ENCODE assay signal across 8 mouse cellular contexts in the genomic region with DNA sequence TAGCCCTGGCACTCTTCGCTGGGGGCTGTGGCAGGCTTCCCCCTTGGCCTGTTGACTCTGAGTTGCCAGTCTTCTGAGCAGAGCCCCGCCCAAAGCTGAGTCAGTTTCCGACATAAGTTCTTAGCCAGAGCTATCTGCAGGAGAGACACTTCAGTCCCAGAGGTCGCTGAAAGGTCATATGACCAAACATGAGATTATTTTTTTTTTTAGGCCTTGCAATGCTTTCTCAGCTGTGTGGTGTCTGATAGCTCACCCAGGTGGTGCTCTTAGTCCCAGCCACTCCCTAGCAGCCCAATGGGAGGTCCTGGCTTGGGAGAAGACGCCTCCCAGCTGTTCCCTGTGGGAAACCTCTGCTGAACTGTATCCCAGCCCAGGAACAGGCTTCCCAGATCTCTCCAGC. TPM values are rescaled to one million over a fixed set of nuclear protein-coding genes. Genes with fewer than 3 reads are reported as not detected.
A peak's percentile ranks its signal among the peaks of the same experiment; 100 is the strongest.
DNase-seq lines count a peak whose midpoint lies in the region; ATAC-seq and TF ChIP-seq lines count a peak whose summit lies in the region.

No protein-coding gene starts in this region.

- peaks cover 12% of the 10 kb centered on the region; the same call in 1 of the 2 replicates for H3K4me1 ChIP-seq in spleen, adult 2 months (ENCODE audit: control insufficient read depth, insufficient read depth, insufficient read length)
- peaks cover 80% of the 10 kb centered on the region for H3K4me1 ChIP-seq in embryonic facial prominence, embryonic 13.5 days
- H3K4me1 ChIP-seq in hindbrain, embryonic 15.5 days (replicated peaks) = peaks cover 45% of the 10 kb centered on the region
- peaks cover 69% of the 10 kb centered on the region for H3K4me1 ChIP-seq in liver, embryonic 12.5 days
- peaks cover 30% of the 10 kb centered on the region for H3K4me1 ChIP-seq in stomach, postnatal 0 days (replicated peaks; ENCODE audit: control insufficient read depth, insufficient read depth)

- TF ChIP-seq CTCF in spleen, adult 2 months (IDR thresholded peaks at IDR 0.05; ENCODE audit: extremely low read depth, insufficient read depth, insufficient read length, insufficient replicate concordance) = no peak
- no peak for TF ChIP-seq CTCF in stomach, postnatal 0 days (IDR thresholded peaks at IDR 0.05; ENCODE audit: low read depth)

- no peak for DNase-seq in spleen, adult 2 months (ENCODE audit: low read depth in 1 of 2, low spot score in 2 of 2)
- no peak for DNase-seq in spleen, postnatal 4 days (ENCODE audit: low spot score in 2 of 2)
- no peak for DNase-seq in stomach, postnatal 0 days (ENCODE audit: low spot score)
- no peak for DNase-seq in thymus, postnatal 0 days (ENCODE audit: low spot score)
- no peak for DNase-seq in layer of hippocampus, adult 9-10 months (ENCODE audit: low spot score)

- H3K4me3 ChIP-seq in spleen, adult 2 months (ENCODE audit: extremely low read depth, insufficient read depth, insufficient read length) = no peak overlapping the region
- no peak overlapping the region for H3K4me3 ChIP-seq in embryonic facial prominence, embryonic 13.5 days
- no peak overlapping the region for H3K4me3 ChIP-seq in hindbrain, embryonic 15.5 days
- no peak overlapping the region for H3K4me3 ChIP-seq in liver, embryonic 12.5 days
- H3K4me3 ChIP-seq in stomach, postnatal 0 days (ENCODE audit: low read depth, low read length) = no peak overlapping the region

- H3K27me3 ChIP-seq in spleen, adult 2 months (ENCODE audit: control insufficient read depth, insufficient read depth, low read length) = no peaks in the 10 kb centered on the region
- no peaks in the 10 kb centered on the region for H3K27me3 ChIP-seq in embryonic facial prominence, embryonic 13.5 days
- no peaks in the 10 kb centered on the region for H3K27me3 ChIP-seq in hindbrain, embryonic 15.5 days
- H3K27me3 ChIP-seq in liver, embryonic 12.5 days (replicated peaks) = no peaks in the 10 kb centered on the region
- H3K27me3 ChIP-seq in stomach, postnatal 0 days (ENCODE audit: control insufficient read depth, insufficient read depth, low read length) = no peaks in the 10 kb centered on the region

- TF ChIP-seq POLR2A in spleen, adult 2 months (IDR thresholded peaks at IDR 0.05; ENCODE audit: low read depth, low read length) = no peak

- TF ChIP-seq EP300 in stomach, postnatal 0 days (optimal IDR thresholded peaks at IDR 0.05) = no peak

- H3K4me2 ChIP-seq in embryonic facial prominence, embryonic 13.5 days = no peak overlapping the region
- no peak overlapping the region for H3K4me2 ChIP-seq in hindbrain, embryonic 15.5 days
- no peak overlapping the region for H3K4me2 ChIP-seq in liver, embryonic 12.5 days
- 0 out of 2 replicates have a peak overlapping the region, but pooled peaks have one; percentile 5 for H3K4me2 ChIP-seq in stomach, postnatal 0 days (replicated peaks; ENCODE audit: low read depth)

- H3K27ac ChIP-seq in spleen, adult 2 months (ENCODE audit: insufficient read depth, low read length) = peak overlapping the region; percentile 64
- peak overlapping the region; percentile 82 for H3K27ac ChIP-seq in embryonic facial prominence, embryonic 13.5 days
- H3K27ac ChIP-seq in hindbrain, embryonic 15.5 days (replicated peaks) = peak overlapping the region; percentile 26; the same call in 1 of the 2 replicates
- H3K27ac ChIP-seq in liver, embryonic 12.5 days = peak overlapping the region; percentile 56
- peak overlapping the region; percentile 90 for H3K27ac ChIP-seq in stomach, postnatal 0 days (replicated peaks)

- WGBS in spleen, adult 2 months = 35% methylated on average over 5 of the region's 5 CpGs
- WGBS in embryonic facial prominence, embryonic 13.5 days = 68% methylated on average over 5 of the region's 5 CpGs
- WGBS in hindbrain, embryonic 15.5 days = 77% methylated on average over 5 of the region's 5 CpGs
- WGBS in liver, embryonic 12.5 days (ENCODE audit: insufficient replicate concordance) = 22% methylated on average over 5 of the region's 5 CpGs
- WGBS in stomach, postnatal 0 days = 18% methylated on average over 5 of the region's 5 CpGs

- ATAC-seq in embryonic facial prominence, embryonic 13.5 days (ENCODE audit: insufficient number of reproducible peaks, insufficient read depth, low FRiP score, low TSS enrichment, low read depth) = no peak
- ATAC-seq in hindbrain, embryonic 15.5 days (ENCODE audit: low FRiP score, low read depth) = no peak
- ATAC-seq in liver, embryonic 12.5 days = peak; percentile 69
- peak; percentile 61 for ATAC-seq in stomach, postnatal 0 days (ENCODE audit: low FRiP score, low TSS enrichment)

- 0 out of 2 replicates have a peak overlapping the region, but pooled peaks have one; percentile 8 for H3K9ac ChIP-seq in embryonic facial prominence, embryonic 13.5 days
- H3K9ac ChIP-seq in hindbrain, embryonic 15.5 days = no peak overlapping the region
- H3K9ac ChIP-seq in liver, embryonic 12.5 days = no peak overlapping the region
- H3K9ac ChIP-seq in stomach, postnatal 0 days (ENCODE audit: low read length) = 0 out of 2 replicates have a peak overlapping the region, but pooled peaks have one; percentile 13

- H3K9me3 ChIP-seq in embryonic facial prominence, embryonic 13.5 days = no peaks in the 10 kb centered on the region
- H3K9me3 ChIP-seq in hindbrain, embryonic 15.5 days = no peaks in the 10 kb centered on the region
- no peaks in the 10 kb centered on the region for H3K9me3 ChIP-seq in liver, embryonic 12.5 days (replicated peaks)
- H3K9me3 ChIP-seq in stomach, postnatal 0 days (ENCODE audit: control insufficient read depth, low read length) = no peaks in the 10 kb centered on the region

- H3K36me3 ChIP-seq in spleen, adult 2 months (ENCODE audit: control insufficient read depth, insufficient read depth, low read length) = peaks cover 15% of the 10 kb centered on the region
- peaks cover 66% of the 10 kb centered on the region for H3K36me3 ChIP-seq in embryonic facial prominence, embryonic 13.5 days
- H3K36me3 ChIP-seq in hindbrain, embryonic 15.5 days = peaks cover 3% of the 10 kb centered on the region; the same call in 1 of the 2 replicates
- peaks cover 44% of the 10 kb centered on the region for H3K36me3 ChIP-seq in liver, embryonic 12.5 days
- peaks cover 1% of the 10 kb centered on the region for H3K36me3 ChIP-seq in stomach, postnatal 0 days (ENCODE audit: control insufficient read depth, insufficient read depth, low read length)

RNA-seq across cellular contexts. Expression of gene Trim8, which starts 22.7 kb away (rescaled TPM):
- polyA plus RNA-seq in spleen, adult 2 months (2012; rRNA removed) = 47.1 and 58.4 TPM in 2 replicates
- polyA plus RNA-seq in embryonic facial prominence, embryonic 13.5 days (2015; fragmentation: Nextera tagmentation; extraction: Ambion mirVana) = 16.7 and 17.6 TPM in 2 replicates
- 27.8 and 31.9 TPM in 2 replicates for polyA plus RNA-seq in hindbrain, embryonic 15.5 days (2015; fragmentation: Nextera tagmentation; extraction: Ambion mirVana)
- 19.0 and 19.5 TPM in 2 replicates for polyA plus RNA-seq in liver, embryonic 12.5 days (2016; fragmentation: Nextera tagmentation; extraction: Ambion mirVana)
- polyA plus RNA-seq in stomach, postnatal 0 days (2015; fragmentation: Nextera tagmentation; extraction: Ambion mirVana) = 15.1 and 16.4 TPM in 2 replicates
- polyA plus RNA-seq in thymus, postnatal 0 days (2015; fragmentation: Nextera tagmentation; extraction: Ambion mirVana) = 20.4 and 23.6 TPM in 2 replicates

Comparison
In these comparisons a context has a peak if more than half of its experiments do, and no peak if none do; other contexts are left out.
1. H3K27ac ChIP-seq: peak in every context shown above with its lines; median percentile 90 in stomach, postnatal 0 days; 82 in embryonic facial prominence, embryonic 13.5 days; 64 in spleen, adult 2 months; 56 in liver, embryonic 12.5 days; 26 in hindbrain, embryonic 15.5 days.
2. ATAC-seq: peak in liver, embryonic 12.5 days (single experiment) and stomach, postnatal 0 days (single experiment); none in embryonic facial prominence, embryonic 13.5 days (single experiment) and hindbrain, embryonic 15.5 days (single experiment).
3. H3K9ac ChIP-seq: peak in embryonic facial prominence, embryonic 13.5 days (single experiment) and stomach, postnatal 0 days (single experiment); none in hindbrain, embryonic 15.5 days (single experiment) and liver, embryonic 12.5 days (single experiment).